Mouse (Mus musculus) C2C12 (cell line): ENCODE data around the gene Med13l. TPM values are rescaled to one million over a fixed set of nuclear protein-coding genes. Genes with fewer than 3 reads are reported as not detected.
A peak's percentile ranks its signal among the peaks of the same experiment; 100 is the strongest.

Experiments
- H3K27me3 ChIP-seq: one replicate; pipeline ENCODE4 v1.6.1; 2011; ENCODE audit not compliant: control insufficient read depth, insufficient read depth, insufficient read length
- H3K36me3 ChIP-seq: one replicate; pipeline ENCODE4 v1.6.1; 2011; ENCODE audit not compliant: control insufficient read depth, insufficient read depth
- H3K4me3 ChIP-seq: one replicate; pipeline ENCODE4 v1.5.1; 2011; ENCODE audit warnings: mild to moderate bottlenecking, control low read depth; ENCODE audit not compliant: poor library complexity, insufficient read depth, severe bottlenecking
- H3K79me2 ChIP-seq: one replicate; pipeline ENCODE4 v1.6.1; 2011; ENCODE audit not compliant: control insufficient read depth, insufficient read depth
- H3K79me3 ChIP-seq: one replicate; pipeline ENCODE4 v1.6.1; 2011; ENCODE audit warnings: low read depth, control low read depth
- H3ac ChIP-seq: one replicate; pipeline ENCODE3; 2011; ENCODE audit warnings: low read depth; ENCODE audit not compliant: control insufficient read depth, insufficient read length
- CEBPB ChIP-seq: IDR thresholded peaks from one replicate; pipeline ENCODE4 v1.6.1; 2011; ENCODE audit warnings: low read depth, mild to moderate bottlenecking, control low read depth, moderate library complexity
- CTCF ChIP-seq: IDR thresholded peaks from one replicate; pipeline ENCODE4 v1.5.1; 2011; ENCODE audit not compliant: control insufficient read depth, insufficient read depth, insufficient read length
- FOSL1 ChIP-seq: IDR thresholded peaks from one replicate; pipeline ENCODE4 v1.8.0; 2011; ENCODE audit warnings: mild to moderate bottlenecking, low read length; ENCODE audit not compliant: poor library complexity, insufficient read depth, severe bottlenecking
- MAX ChIP-seq: IDR thresholded peaks from one replicate; pipeline ENCODE4 v1.6.1; 2011; ENCODE audit warnings: mild to moderate bottlenecking, control low read depth
- MYOD1 ChIP-seq: IDR thresholded peaks from one replicate; pipeline ENCODE4 v1.6.1; 2011; ENCODE audit warnings: low read depth; ENCODE audit not compliant: control insufficient read depth, insufficient read length
- MYOG ChIP-seq: IDR thresholded peaks from one replicate; pipeline ENCODE4 v1.6.1; 2011; ENCODE audit not compliant: control insufficient read depth, insufficient read length; ENCODE audit errors: extremely low read depth
- USF1 ChIP-seq: IDR thresholded peaks from one replicate; pipeline ENCODE4 v1.6.1; 2011; ENCODE audit warnings: low read depth, mild to moderate bottlenecking, control low read depth, moderate library complexity
- polyA plus RNA-seq: library from polyadenylated mRNA; unstranded; fragments of >200 nt; fragmentation: generic; extraction: Trizol; gene quantifications from one replicate; pipeline ENCODE4 v1.2.1, GENCODE M21; 2012; ENCODE audit warnings: missing spikeins

Med13l gene
- polyA plus RNA-seq, 1 experiment: 6.7 TPM

DNA sequence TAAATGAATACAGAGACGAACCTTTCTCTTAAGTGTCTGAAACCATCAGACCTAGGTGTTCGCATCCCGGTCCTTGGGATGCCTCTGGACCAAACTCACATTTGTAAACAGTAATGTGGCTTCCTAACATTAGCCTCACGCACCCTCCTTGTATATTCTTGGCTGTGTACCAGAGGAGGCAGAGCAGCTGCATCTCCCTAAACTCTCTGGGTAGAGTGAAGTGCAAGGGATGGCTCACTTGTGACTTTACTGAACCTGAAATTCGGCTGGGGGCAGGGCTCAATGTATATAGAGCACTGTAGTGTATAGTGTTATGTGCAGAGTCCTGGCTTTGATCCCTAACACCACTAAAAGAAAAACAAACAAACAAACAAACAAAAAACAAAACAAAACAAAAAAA is 45.6 kb upstream of the Med13l start:
- Histone ChIP-seq H3K79me3 (no peaks in the 10 kb centered on the region), H3K79me2 (no peaks in the 10 kb centered on the region), H3K36me3 (no peaks in the 10 kb centered on the region), H3K27me3 (no peaks in the 10 kb centered on the region), H3K4me3 (no peak overlapping the region), H3ac (peak overlapping the region; percentile 1)
- TF ChIP-seq CEBPB: no peak
- TF ChIP-seq MYOD1: peak; percentile 12
- TF ChIP-seq MAX: no peak
- no peak for TF ChIP-seq USF1
- no peak for TF ChIP-seq FOSL1
- no peak for TF ChIP-seq CTCF
- TF ChIP-seq MYOG: no peak

DNA sequence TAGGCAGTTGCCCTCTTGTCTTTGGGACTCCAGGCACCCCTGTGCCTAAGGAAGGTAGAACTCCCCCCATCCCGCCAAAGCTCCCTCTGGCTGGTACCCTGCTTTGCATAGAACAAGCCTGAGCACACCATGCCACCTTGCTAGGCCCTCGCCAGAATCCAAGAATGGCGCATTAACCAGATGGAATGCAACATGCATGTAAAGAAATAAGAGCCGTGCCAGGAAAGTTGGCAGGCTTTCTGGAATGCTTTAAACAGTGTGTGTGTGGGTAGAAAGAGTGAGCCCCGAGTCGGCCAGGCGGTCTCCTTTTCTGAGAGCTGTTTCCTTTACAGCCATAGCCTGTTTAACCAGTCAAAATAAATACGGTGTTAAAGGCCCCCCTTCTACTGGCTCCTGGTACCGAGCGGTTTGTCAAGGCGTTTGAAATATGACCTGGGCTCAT is 45.2 kb upstream of the Med13l start:
- no peak overlapping the region for H3ac ChIP-seq
- H3K27me3 ChIP-seq: no peaks in the 10 kb centered on the region
- H3K79me2 ChIP-seq: no peaks in the 10 kb centered on the region
- no peaks in the 10 kb centered on the region for H3K36me3 ChIP-seq
- H3K4me3 ChIP-seq: no peak overlapping the region
- TF ChIP-seq FOSL1 (no peak), USF1 (no peak), CTCF (no peak), MYOD1 (no peak), CEBPB (no peak), MAX (no peak), MYOG (no peak)
- no peaks in the 10 kb centered on the region for H3K79me3 ChIP-seq

DNA sequence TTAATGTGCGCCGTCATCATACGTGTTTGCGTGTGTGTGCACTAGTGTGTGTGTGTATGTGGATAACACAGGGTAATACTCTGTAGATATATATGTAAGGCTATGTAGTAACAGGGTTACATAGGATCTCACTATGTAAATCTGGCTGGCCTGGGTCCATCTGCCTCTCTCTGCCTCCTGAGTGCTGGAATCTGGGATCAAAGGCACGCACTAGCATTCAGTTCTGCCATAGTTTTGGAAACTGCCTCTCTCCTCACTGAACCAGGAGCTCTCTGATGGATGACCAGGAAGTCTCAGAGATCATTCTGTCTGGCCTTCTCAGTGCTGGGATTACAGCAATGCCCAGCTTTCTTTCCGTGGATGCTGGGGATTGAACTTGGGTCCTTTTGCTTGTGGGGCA is 44.4 kb upstream of the Med13l start:
- no peaks in the 10 kb centered on the region for H3K79me2 ChIP-seq
- H3K27me3 ChIP-seq: no peaks in the 10 kb centered on the region
- H3K36me3 ChIP-seq: no peaks in the 10 kb centered on the region
- H3K4me3 ChIP-seq: no peak overlapping the region
- H3K79me3 ChIP-seq: no peaks in the 10 kb centered on the region
- no peak overlapping the region for H3ac ChIP-seq
- TF ChIP-seq FOSL1 (no peak), USF1 (no peak), MYOD1 (no peak), MYOG (no peak), CEBPB (no peak), CTCF (no peak), MAX (no peak)

DNA sequence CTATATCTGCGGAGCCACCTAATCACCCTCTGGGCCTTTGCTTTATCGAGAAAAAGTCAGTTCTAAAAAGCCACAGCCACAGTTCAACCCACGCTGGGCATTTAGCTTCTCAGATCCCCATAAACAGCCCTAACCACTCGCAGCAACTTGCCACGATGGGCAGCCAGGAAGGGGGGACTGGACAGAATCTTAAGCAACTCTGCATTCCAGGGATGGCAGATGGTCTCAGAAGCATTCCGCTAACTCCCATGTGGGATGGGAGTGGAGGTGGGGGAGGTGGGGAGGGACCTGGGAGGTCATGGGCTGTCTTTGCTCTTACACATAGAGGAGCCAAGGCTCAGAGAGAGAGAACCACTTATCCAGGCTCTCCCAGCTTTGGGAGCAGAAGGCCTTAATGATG is 44.0 kb upstream of the Med13l start:
- Histone ChIP-seq H3K79me3 (no peaks in the 10 kb centered on the region), H3K27me3 (no peaks in the 10 kb centered on the region), H3K4me3 (no peak overlapping the region), H3K36me3 (no peaks in the 10 kb centered on the region), H3K79me2 (no peaks in the 10 kb centered on the region), H3ac (no peak overlapping the region)
- TF ChIP-seq CEBPB (peak; percentile 67), MYOD1 (no peak)

DNA sequence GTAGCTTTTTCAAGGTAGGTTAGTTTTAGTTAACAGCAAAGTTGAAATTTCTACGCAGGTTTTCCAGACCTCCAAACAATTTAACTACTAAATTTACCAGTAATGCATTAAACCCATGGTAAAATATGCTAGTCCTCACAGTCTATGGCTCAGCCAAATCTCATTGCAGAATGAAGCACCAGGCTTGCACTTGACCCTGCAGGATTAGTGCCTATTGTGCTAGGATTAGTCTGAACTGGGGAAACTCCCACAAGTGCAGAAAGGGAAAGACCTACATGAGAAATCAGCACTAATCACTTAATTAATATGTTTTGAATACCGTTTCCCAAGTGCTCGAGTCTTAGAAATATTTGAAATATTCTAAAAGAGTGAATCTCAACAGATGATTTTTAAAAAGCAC is 40.0 kb upstream of the Med13l start:
- H3K4me3 ChIP-seq: no peak overlapping the region
- H3K79me2 ChIP-seq: no peaks in the 10 kb centered on the region
- TF ChIP-seq USF1: no peak
- no peak for TF ChIP-seq CTCF
- no peak for TF ChIP-seq MAX
- TF ChIP-seq MYOG: no peak
- no peak for TF ChIP-seq MYOD1
- H3ac ChIP-seq: no peak overlapping the region
- no peaks in the 10 kb centered on the region for H3K27me3 ChIP-seq
- H3K79me3 ChIP-seq: no peaks in the 10 kb centered on the region
- H3K36me3 ChIP-seq: no peaks in the 10 kb centered on the region

DNA sequence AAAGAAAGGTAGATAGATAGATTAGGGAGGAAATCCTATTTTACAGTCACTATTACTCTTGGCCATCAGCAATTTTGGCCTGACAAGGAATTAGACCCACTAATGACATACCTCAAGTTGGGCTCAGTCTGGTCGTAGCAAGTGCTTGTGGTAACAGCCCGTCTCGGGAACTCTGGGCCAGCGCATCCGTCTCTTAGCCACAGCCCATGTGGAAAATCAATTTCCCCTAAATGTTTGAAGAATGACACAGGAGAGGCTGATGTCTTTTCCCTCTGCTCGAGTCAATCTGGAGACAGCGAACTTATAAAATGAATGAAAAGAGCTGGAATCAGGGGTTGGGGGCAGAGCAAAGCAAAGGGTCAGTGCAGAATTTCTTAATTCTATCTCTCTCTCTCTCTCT is 36.1 kb upstream of the Med13l start:
- no peaks in the 10 kb centered on the region for H3K79me2 ChIP-seq
- H3K4me3 ChIP-seq: no peak overlapping the region
- no peaks in the 10 kb centered on the region for H3K27me3 ChIP-seq
- no peak for TF ChIP-seq FOSL1
- no peak for TF ChIP-seq CTCF
- TF ChIP-seq MYOD1: no peak
- no peak for TF ChIP-seq USF1
- no peak for TF ChIP-seq CEBPB
- TF ChIP-seq MYOG: no peak
- TF ChIP-seq MAX: no peak
- H3K36me3 ChIP-seq: no peaks in the 10 kb centered on the region
- no peaks in the 10 kb centered on the region for H3K79me3 ChIP-seq
- H3ac ChIP-seq: no peak overlapping the region
